Mouse (Mus musculus) testis, adult 2 months (tissue): ENCODE data around the gene Tnf. TPM values are rescaled to one million over a fixed set of nuclear protein-coding genes. Genes with fewer than 3 reads are reported as not detected.
A peak's percentile ranks its signal among the peaks of the same experiment; 100 is the strongest.

Experiments used
- H3K27ac ChIP-seq: fragments of 200-500 bp; 2 replicates; pipeline ENCODE4 v1.5.1; 2012; ENCODE audit warnings: low read depth, low read length; ENCODE audit not compliant: control insufficient read depth, insufficient read depth
- H3K27me3 ChIP-seq: fragments of 200-500 bp; 2 replicates; pipeline ENCODE4 v1.6.1; 2012; ENCODE audit warnings: mild to moderate bottlenecking, low read length, moderate library complexity; ENCODE audit not compliant: control insufficient read depth, insufficient read depth
- H3K36me3 ChIP-seq: fragments of 200-500 bp; 2 replicates; pipeline ENCODE4 v1.6.1; 2012; ENCODE audit warnings: mild to moderate bottlenecking, low read length; ENCODE audit not compliant: control insufficient read depth, insufficient read depth
- H3K4me1 ChIP-seq: fragments of 200-500 bp; 2 replicates; pipeline ENCODE4 v1.6.1; 2012; ENCODE audit warnings: low read length; ENCODE audit not compliant: control insufficient read depth, insufficient read depth
- H3K4me3 ChIP-seq: fragments of 200-500 bp; 2 replicates; pipeline ENCODE4 v1.5.1; 2012; ENCODE audit warnings: low read depth, mild to moderate bottlenecking, low read length, moderate library complexity, mixed read lengths; ENCODE audit not compliant: control insufficient read depth
- CTCF ChIP-seq: fragments of 200-500 bp; IDR thresholded peaks from 2 replicates; pipeline ENCODE4 v1.5.1; 2012; ENCODE audit warnings: low read depth, mild to moderate bottlenecking, inconsistent platforms, low read length, moderate library complexity; ENCODE audit not compliant: control insufficient read depth, insufficient read depth, insufficient replicate concordance
- POLR2A ChIP-seq: fragments of 200-500 bp; IDR thresholded peaks from 2 replicates; pipeline ENCODE4 v1.6.1; 2012; ENCODE audit warnings: low read depth, mild to moderate bottlenecking, inconsistent platforms, low read length, moderate library complexity; ENCODE audit not compliant: control insufficient read depth
- polyA plus RNA-seq: library from polyadenylated mRNA; depleted of rRNA; stranded (reverse); fragments of >200 nt; gene quantifications from 2 replicates; pipeline ENCODE4 v1.2.3, GENCODE M21; 2012

Tnf gene
- polyA plus RNA-seq, 1 experiment, result 0.07 TPM

- peaks cover 4% of the 10 kb centered on the region for H3K4me1 ChIP-seq
- H3K4me3 ChIP-seq, result peak overlapping the region; percentile 82
- TF ChIP-seq POLR2A (no peak), CTCF (no peak)
- no peaks in the 10 kb centered on the region for H3K27me3 ChIP-seq
- H3K27ac ChIP-seq, result peak overlapping the region; percentile 93
- H3K36me3 ChIP-seq, result peaks cover 3% of the 10 kb centered on the region
Measured at GRCm38 (mm10) chr17:35165451-35166155, 36.2 kb downstream of the Tnf start.

GRCm38 (mm10) chr17:35164568-35165450 lies 37.0 kb downstream of the Tnf start, which contains the start of gene Prrc2a:
Prrc2a (minus strand) TSS chr17:35164897.
- Histone ChIP-seq H3K4me3 (peak within 1 kb of the TSS; percentile 94), H3K4me1 (peaks cover 4% of the 10 kb centered on the region), H3K27me3 (no peaks in the 10 kb centered on the region), H3K36me3 (peaks cover 3% of the 10 kb centered on the region), H3K27ac (peak within 1 kb of the TSS; percentile 99)
- TF ChIP-seq POLR2A (peak; percentile 88), CTCF (no peak)

GRCm38 (mm10) chr17:35164218-35164567 lies 37.6 kb downstream of the Tnf start:
- Histone ChIP-seq H3K4me3 (peak overlapping the region; percentile 94), H3K36me3 (peaks cover 5% of the 10 kb centered on the region), H3K4me1 (peaks cover 4% of the 10 kb centered on the region), H3K27ac (peak overlapping the region; percentile 99), H3K27me3 (no peaks in the 10 kb centered on the region)
- TF ChIP-seq POLR2A (peak; percentile 6; the same call in 1 of the 2 replicates), CTCF (no peak)

GRCm38 (mm10) chr17:35163326-35164081 lies 38.3 kb downstream of the Tnf start:
- Histone ChIP-seq H3K4me3 (peak overlapping the region; percentile 94), H3K4me1 (peaks cover 4% of the 10 kb centered on the region), H3K27me3 (no peaks in the 10 kb centered on the region), H3K36me3 (peaks cover 10% of the 10 kb centered on the region), H3K27ac (peak overlapping the region; percentile 99)
- TF ChIP-seq CTCF (no peak), POLR2A (no peak)

GRCm38 (mm10) chr17:35162730-35163129 lies 39.1 kb downstream of the Tnf start:
- Histone ChIP-seq H3K36me3 (peaks cover 10% of the 10 kb centered on the region), H3K27me3 (no peaks in the 10 kb centered on the region), H3K4me3 (peak overlapping the region; percentile 47), H3K27ac (no peak overlapping the region), H3K4me1 (peaks cover 4% of the 10 kb centered on the region)
- TF ChIP-seq CTCF (no peak), POLR2A (no peak)

GRCm38 (mm10) chr17:35162121-35162520 lies 39.7 kb downstream of the Tnf start:
- Histone ChIP-seq H3K36me3 (peaks cover 10% of the 10 kb centered on the region), H3K27me3 (no peaks in the 10 kb centered on the region), H3K27ac (no peak overlapping the region), H3K4me1 (peaks cover 4% of the 10 kb centered on the region), H3K4me3 (no peak overlapping the region; the same call in none of the 2 replicates)
- TF ChIP-seq CTCF, result no peak
- no peak for TF ChIP-seq POLR2A
